Mouse (Mus musculus) left cerebral cortex, adult 11 months (tissue): ENCODE measurements around the gene Wdr46.
A peak's percentile ranks its signal among the peaks of the same experiment; 100 is the strongest.

ENCODE experiments used
- DNase-seq: peaks from one replicate; pipeline ENCODE4 v3.0.0; 2022; ENCODE audit warnings: low spot score

Wdr46 gene

DNA sequence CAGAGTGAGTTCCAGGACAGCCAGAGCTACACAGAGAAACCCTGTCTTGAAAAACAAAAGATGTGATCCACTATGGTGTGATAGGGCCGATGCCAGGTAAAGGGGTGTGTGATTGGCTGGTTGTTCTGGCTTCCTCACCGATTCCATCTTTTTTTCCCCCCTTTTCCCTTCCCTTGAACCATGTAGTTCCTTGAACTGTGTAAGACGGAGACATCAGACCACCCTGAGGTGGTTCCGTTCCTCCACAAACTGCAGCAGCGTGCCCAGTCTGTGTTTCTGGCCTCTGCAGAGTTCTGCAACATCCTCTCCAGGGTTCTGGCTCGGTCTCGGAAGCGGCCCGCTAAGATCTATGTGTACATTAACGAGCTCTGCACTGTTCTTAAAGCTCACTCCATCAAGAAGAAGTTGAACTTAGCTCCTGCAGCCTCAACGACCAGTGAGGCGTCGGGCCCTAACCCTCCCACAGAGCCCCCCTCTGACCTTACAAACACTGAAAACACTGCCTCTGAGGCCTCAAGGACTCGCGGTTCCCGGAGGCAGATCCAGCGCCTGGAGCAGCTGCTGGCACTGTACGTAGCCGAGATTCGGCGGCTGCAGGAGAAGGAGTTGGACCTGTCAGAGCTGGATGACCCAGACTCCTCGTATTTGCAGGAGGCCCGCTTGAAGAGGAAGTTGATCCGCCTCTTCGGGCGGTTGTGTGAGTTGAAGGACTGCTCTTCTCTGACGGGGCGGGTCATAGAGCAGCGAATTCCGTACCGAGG is 29.2 kb upstream of the Wdr46 start:
- no peak for DNase-seq

DNA sequence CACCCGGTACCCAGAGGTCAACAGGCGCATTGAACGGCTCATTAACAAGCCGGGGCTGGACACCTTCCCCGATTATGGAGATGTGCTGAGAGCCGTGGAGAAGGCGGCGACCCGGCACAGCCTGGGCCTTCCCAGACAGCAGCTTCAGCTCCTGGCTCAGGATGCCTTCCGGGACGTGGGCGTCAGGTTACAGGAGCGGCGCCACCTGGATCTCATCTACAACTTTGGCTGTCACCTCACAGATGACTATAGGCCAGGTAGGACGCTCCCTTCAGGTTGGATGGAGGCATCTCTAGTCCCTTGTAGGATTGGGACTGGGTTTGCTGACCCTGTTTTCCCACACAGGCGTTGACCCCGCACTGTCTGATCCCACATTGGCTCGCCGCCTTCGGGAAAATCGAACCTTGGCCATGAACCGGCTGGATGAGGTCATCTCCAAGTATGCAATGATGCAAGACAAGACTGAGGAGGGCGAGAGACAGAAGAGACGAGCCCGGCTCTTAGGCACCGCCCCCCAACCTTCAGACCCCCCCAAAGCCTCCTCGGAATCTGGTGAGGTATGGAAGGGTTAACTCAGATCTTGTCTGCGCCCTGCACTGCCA is 28.5 kb upstream of the Wdr46 start:
- no peak for DNase-seq

- no peak for DNase-seq
Measured at GRCm38 (mm10) chr17:33913264-33913663, 27.2 kb upstream of the Wdr46 start.

DNA sequence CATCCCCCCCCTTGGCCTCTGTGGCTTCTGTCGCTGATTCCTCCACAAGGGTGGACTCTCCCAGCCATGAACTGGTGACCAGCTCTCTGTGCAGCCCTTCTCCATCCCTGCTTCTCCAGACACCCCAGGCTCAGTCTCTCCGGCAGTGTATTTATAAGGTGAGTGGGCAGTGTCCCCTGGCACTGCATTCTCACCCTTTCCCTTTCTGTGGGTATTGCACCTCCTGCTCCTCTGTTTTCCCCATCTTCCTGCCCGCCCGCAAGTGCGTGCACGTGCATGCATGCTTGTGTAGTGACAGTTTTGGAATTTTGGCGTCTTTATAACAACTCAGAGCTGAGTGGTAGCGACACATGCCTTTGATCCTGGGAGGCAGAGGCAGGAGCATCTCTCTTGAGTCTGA is 26.6 kb upstream of the Wdr46 start:
- no peak for DNase-seq

DNA sequence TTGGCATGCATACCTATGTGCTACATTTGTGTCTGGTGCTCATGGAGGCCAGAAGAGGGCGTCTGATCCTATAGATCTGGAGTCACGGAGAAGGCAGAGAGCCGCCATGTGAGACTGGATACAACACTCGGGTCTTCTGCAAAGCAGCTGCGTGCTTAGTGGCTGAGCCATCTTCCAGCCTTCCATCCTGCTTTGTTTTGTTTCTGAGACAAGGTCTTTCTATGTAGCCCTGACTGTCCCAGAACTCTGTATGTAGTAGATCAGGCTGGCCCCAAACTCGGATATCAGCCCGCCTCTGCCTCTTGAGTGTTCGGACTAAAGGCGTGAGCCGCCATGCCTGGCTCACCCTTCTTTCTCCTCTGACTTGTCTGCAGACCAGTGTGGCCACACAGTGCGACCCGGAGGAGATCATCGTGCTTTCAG is 25.5 kb upstream of the Wdr46 start:
- no peak for DNase-seq

DNA sequence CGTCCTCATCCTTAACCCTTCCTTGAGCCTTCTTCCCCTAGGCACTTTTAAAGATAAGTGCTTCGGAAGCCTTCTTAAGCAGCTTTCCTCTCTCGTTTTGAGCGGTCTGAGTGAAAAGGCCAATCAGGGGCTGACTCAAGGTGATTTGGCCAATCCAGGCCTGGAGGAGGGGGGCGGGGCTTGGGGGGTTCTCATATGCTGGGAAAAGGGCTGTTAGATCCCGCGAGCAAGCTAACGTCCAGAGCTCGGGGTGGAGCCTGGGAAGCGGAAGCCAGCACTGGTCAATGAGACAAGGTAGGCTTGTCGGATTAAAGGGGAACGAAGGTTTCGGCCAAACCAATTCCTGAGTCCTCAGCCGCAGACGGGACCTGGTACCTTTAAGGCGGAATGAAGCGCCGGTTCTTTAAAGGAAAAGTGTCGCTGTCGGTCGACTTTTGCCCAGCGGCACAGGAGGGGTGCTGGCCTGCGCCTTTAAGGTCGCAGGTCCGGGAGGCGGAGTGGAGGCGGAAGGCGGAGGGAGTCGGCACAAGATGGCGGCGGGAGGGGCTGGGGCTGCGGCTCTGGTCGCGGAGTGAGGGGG is 24.7 kb upstream of the Wdr46 start, which contains the start of the genes Tapbp and Zbtb22:
Gene Tapbp (plus strand): TSS at position 229 of the 580 bp plus-strand sequence.
Gene Zbtb22 (plus strand): TSS at position 234 of the 580 bp plus-strand sequence.
- peak; percentile 93 for DNase-seq

GRCm38 (mm10) chr17:33916294-33916693 is 24.2 kb upstream of the Wdr46 start:
- no peak for DNase-seq

- no peak for DNase-seq
Measured at GRCm38 (mm10) chr17:33916847-33917655, 23.4 kb upstream of the Wdr46 start.

GRCm38 (mm10) chr17:33917656-33918292 is 22.7 kb upstream of the Wdr46 start:
- DNase-seq, result no peak

GRCm38 (mm10) chr17:33918293-33919203 is 21.9 kb upstream of the Wdr46 start:
- no peak for DNase-seq

- DNase-seq, result no peak
Measured at GRCm38 (mm10) chr17:33919351-33920281, 20.8 kb upstream of the Wdr46 start.

DNA sequence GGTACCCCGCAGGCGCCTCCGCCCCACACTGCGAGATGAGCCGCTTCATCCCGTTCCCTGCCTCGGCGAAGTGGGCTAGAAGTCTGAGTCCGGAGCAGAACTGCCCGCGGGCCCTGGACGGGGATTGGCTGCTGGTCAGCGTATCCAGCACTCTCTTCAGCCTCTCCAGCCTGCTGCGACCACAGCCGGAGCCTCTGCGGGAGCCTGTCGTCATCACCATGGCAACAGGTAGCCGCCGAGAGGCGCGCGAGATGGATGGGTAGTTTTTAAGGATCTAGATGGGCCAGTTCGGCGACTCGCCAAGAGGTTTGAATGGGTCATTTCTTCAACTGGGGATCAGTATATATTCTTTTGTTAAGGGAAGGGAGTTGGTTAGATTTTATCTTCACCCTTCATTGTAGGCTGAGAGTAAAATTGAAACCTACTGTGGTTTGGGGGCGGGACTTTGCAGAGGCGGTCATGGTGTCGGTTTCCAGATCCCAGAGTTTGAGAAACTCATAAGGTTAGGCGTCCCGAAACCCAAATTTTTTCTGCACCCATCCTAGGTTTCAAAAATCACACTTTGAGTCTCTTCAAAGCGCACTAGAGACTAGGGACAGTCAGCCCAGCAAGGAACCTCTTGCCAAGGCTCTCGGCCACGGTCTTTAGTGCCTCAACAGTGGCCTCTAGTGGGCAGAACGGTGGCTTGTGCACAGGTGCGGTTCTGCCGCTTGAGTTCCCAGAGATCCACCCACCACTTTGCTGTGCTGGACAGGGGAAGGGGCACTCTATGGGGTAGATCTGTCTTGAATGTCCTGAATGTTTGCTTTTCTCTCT is 20.0 kb upstream of the Wdr46 start:
- DNase-seq, result no peak

GRCm38 (mm10) chr17:33921361-33921760 is 19.1 kb upstream of the Wdr46 start:
- no peak for DNase-seq

DNA sequence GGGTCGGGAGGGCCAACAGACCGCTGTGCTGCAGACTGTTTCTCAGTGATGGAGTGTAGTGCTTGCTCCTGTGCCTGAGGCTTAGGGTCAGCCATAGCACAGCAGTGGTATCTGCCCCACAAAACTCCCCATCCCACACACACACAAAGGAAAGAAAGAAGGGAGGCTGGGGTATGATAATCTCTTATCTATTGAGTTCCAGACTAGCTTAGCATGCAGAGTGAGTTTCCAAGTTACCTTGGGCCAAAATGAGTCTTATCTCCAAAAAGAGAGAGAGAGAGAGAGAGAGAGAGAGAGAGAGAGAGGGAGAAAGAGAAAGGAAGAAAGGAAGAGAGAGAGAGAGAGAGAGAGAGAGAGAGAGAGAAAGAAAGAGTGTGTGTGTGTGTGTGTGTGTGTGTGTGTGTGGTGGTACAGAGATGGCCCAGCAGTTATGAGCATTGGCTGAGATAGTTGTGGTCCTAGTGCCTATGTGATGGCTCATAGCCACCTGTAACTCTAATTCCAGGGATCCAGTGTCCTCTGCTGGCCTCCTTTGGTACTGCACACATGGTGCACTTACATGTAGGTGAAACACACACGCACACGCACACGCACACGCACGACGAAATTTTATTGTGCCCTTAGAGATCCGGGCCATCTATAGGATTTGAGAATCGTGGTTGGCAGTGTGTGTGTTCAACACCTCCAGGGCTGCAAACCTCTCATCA is 15.7 kb upstream of the Wdr46 start:
- DNase-seq, result no peak

- DNase-seq, result no peak
Measured at GRCm38 (mm10) chr17:33925406-33926116, 14.9 kb upstream of the Wdr46 start.

- no peak for DNase-seq
Measured at GRCm38 (mm10) chr17:33926207-33926932, 14.1 kb upstream of the Wdr46 start.
